Mouse (Mus musculus): Measurements from ENCODE around the gene Slf2. TPM values are rescaled to one million over a fixed set of nuclear protein-coding genes. Genes with fewer than 3 reads are reported as not detected.

The Slf2 gene
- total and polyA plus RNA-seq, 3 experiments, result 20.6 to 22.9 (median 22.6) TPM

- TF ChIP-seq TCF12 (IDR thresholded peaks at IDR 0.05; ENCODE audit: low read depth, low read length), result 0 out of 2 replicates have a peak, but pooled peaks have one; percentile 14
- no peak for TF ChIP-seq POLR2A (IDR thresholded peaks at IDR 0.05; ENCODE audit: low read depth, low read length)
- TF ChIP-seq ELF1 (IDR thresholded peaks at IDR 0.05; ENCODE audit: low read depth, low read length), result no peak
- TF ChIP-seq CHD1 (IDR thresholded peaks at IDR 0.05; ENCODE audit: low read depth, low read length), result no peak
- TF ChIP-seq JUND (conservative IDR thresholded peaks at IDR 0.05; ENCODE audit: low read depth, low read length), result no peak
- TF ChIP-seq E2F4 (IDR thresholded peaks at IDR 0.05; ENCODE audit: insufficient replicate concordance, low read depth, low read length), result no peak
- TF ChIP-seq ZMIZ1 (IDR thresholded peaks at IDR 0.05; ENCODE audit: low read depth, low read length), result no peak
- TF ChIP-seq USF2 (conservative IDR thresholded peaks at IDR 0.05; ENCODE audit: low read depth, low read length), result no peak
- peak; percentile 83 to 95 for TF ChIP-seq CTCF (conservative IDR thresholded peaks at IDR 0.05 in 1 of 2, IDR thresholded peaks at IDR 0.05 in 1 of 2; ENCODE audit: low read depth in 2 of 2, low read length in 2 of 2)
- TF ChIP-seq UBTF (IDR thresholded peaks at IDR 0.05; ENCODE audit: low read depth, low read length), result no peak
- TF ChIP-seq SMC3 (IDR thresholded peaks at IDR 0.05; ENCODE audit: low read depth, low read length), result peak; percentile 71
- TF ChIP-seq RAD21 (IDR thresholded peaks at IDR 0.05; ENCODE audit: low read depth, low read length), result peak; percentile 96
Observed at GRCm38 (mm10) chr19:45031780-45032179, 100.8 kb downstream of the Slf2 start (continued).

Other genes starting within 250 kb of the Slf2 start
- not detected in 2 replicates for gene Pax2, start 175.1 kb upstream of the Slf2 start, total RNA-seq (2012; rRNA removed)
- not detected in 2 replicates for gene Pax2, start 175.1 kb upstream of the Slf2 start, total RNA-seq (2014; rRNA removed)
- gene Pax2, start 175.1 kb upstream of the Slf2 start, polyA plus RNA-seq (2012; ENCODE audit: insufficient read length, low read depth), result not detected in 2 replicates
- gene Sema4g, start 58.0 kb downstream of the Slf2 start, total RNA-seq (2012; rRNA removed), result 0.55 and 1.1 TPM in 2 replicates
- gene Sema4g, start 58.0 kb downstream of the Slf2 start, total RNA-seq (2014; rRNA removed), result 0.38 and 0.71 TPM in 2 replicates
- gene Sema4g, start 58.0 kb downstream of the Slf2 start, polyA plus RNA-seq (2012; ENCODE audit: insufficient read length, low read depth), result 8.3 and 8.4 TPM in 2 replicates
- 18.9 and 21.9 TPM in 2 replicates for gene Twnk, start 74.5 kb downstream of the Slf2 start, total RNA-seq (2012; rRNA removed)
- 12.4 and 14.0 TPM in 2 replicates for gene Twnk, start 74.5 kb downstream of the Slf2 start, total RNA-seq (2014; rRNA removed)
- gene Twnk, start 74.5 kb downstream of the Slf2 start, polyA plus RNA-seq (2012; ENCODE audit: insufficient read length, low read depth), result 30.1 and 32.4 TPM in 2 replicates
- gene Mrpl43, start 75.3 kb downstream of the Slf2 start, total RNA-seq (2012; rRNA removed), result 72.7 and 76.6 TPM in 2 replicates
- 63.5 and 72.7 TPM in 2 replicates for gene Mrpl43, start 75.3 kb downstream of the Slf2 start, total RNA-seq (2014; rRNA removed)
- 75.1 and 77.9 TPM in 2 replicates for gene Mrpl43, start 75.3 kb downstream of the Slf2 start, polyA plus RNA-seq (2012; ENCODE audit: insufficient read length, low read depth)
- 17.5 and 22.1 TPM in 2 replicates for gene Lzts2, start 83.3 kb downstream of the Slf2 start, total RNA-seq (2012; rRNA removed)
- gene Lzts2, start 83.3 kb downstream of the Slf2 start, total RNA-seq (2014; rRNA removed), result 0.68 and 0.73 TPM in 2 replicates
- 2.2 and 3.1 TPM in 2 replicates for gene Lzts2, start 83.3 kb downstream of the Slf2 start, polyA plus RNA-seq (2012; ENCODE audit: insufficient read length, low read depth)
- gene Pdzd7, start 114.6 kb downstream of the Slf2 start, total RNA-seq (2012; rRNA removed), result 0.04 and 0.17 TPM in 2 replicates
- gene Pdzd7, start 114.6 kb downstream of the Slf2 start, total RNA-seq (2014; rRNA removed), result 0.12 and 0.20 TPM in 2 replicates
- gene Pdzd7, start 114.6 kb downstream of the Slf2 start, polyA plus RNA-seq (2012; ENCODE audit: insufficient read length, low read depth), result 0.15 TPM in 1 of 2 replicates, not detected in the other
- 2.4 and 3.6 TPM in 2 replicates for gene Sfxn3, start 116.4 kb downstream of the Slf2 start, total RNA-seq (2012; rRNA removed)
- 0.95 and 1.4 TPM in 2 replicates for gene Sfxn3, start 116.4 kb downstream of the Slf2 start, total RNA-seq (2014; rRNA removed)
- 3.1 and 4.2 TPM in 2 replicates for gene Sfxn3, start 116.4 kb downstream of the Slf2 start, polyA plus RNA-seq (2012; ENCODE audit: insufficient read length, low read depth)
- gene Kazald1, start 144.1 kb downstream of the Slf2 start, total RNA-seq (2012; rRNA removed), result 0.63 and 1.2 TPM in 2 replicates
- gene Kazald1, start 144.1 kb downstream of the Slf2 start, total RNA-seq (2014; rRNA removed), result 0.23 and 0.27 TPM in 2 replicates
- 0.31 and 0.44 TPM in 2 replicates for gene Kazald1, start 144.1 kb downstream of the Slf2 start, polyA plus RNA-seq (2012; ENCODE audit: insufficient read length, low read depth)
- not detected in 2 replicates for gene Tlx1, start 219.5 kb downstream of the Slf2 start, total RNA-seq (2012; rRNA removed)
- not detected in 2 replicates for gene Tlx1, start 219.5 kb downstream of the Slf2 start, total RNA-seq (2014; rRNA removed)
- gene Tlx1, start 219.5 kb downstream of the Slf2 start, polyA plus RNA-seq (2012; ENCODE audit: insufficient read length, low read depth), result not detected in 2 replicates